Mouse (Mus musculus): ENCODE measurements around the gene Ntf3. TPM values are rescaled to one million over a fixed set of nuclear protein-coding genes. Genes with fewer than 3 reads are reported as not detected.

Ntf3 gene
- total and polyA plus RNA-seq, 2 experiments from 2014 or later, result 2.3 to 3.4 TPM

DNA sequence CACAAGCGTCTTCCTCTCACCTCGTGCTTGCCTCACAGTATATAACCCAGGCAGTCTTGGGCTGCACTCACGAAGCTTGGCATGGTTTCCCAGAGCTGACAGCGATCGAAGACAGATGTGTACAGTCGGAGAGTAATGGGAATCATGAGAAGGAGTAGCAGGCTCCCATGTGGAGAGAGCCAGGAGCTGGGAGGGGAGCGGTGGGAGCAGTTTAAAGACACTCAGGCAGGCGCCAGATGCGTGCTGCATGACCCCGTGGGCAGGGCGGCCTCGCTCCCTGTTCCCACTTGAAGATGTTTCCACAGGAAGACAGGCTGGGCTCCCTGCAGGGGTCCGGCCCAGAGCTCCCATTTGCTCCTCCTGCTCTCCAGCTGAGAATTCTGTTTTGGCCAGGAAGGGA is 25.2 kb downstream of the Ntf3 start:
- 79% methylated on average over 13 of the region's 13 CpGs for WGBS
- DNase-seq (ENCODE audit: low spot score) (no peak), ATAC-seq (ENCODE audit: low FRiP score) (no peak)
- H3K27ac ChIP-seq (ENCODE audit: low read depth, low read length), result no peak overlapping the region
- H3K36me3 ChIP-seq (ENCODE audit: insufficient read depth, low read length), result no peaks in the 10 kb centered on the region
- H3K4me3 ChIP-seq (ENCODE audit: low read depth, low read length), result no peak overlapping the region
- TF ChIP-seq CTCF (IDR thresholded peaks at IDR 0.05), result no peak
- no peaks in the 10 kb centered on the region for H3K9me3 ChIP-seq (ENCODE audit: low read length)
- no peak overlapping the region for H3K9ac ChIP-seq (replicated peaks; ENCODE audit: low read length, poor library complexity, severe bottlenecking)
- no peaks in the 10 kb centered on the region for H3K27me3 ChIP-seq (ENCODE audit: insufficient read depth, low read length)
- H3K4me2 ChIP-seq (ENCODE audit: low read depth, low read length, poor library complexity, severe bottlenecking), result no peak overlapping the region
- no peaks in the 10 kb centered on the region for H3K4me1 ChIP-seq (ENCODE audit: insufficient read depth, low read length)

DNA sequence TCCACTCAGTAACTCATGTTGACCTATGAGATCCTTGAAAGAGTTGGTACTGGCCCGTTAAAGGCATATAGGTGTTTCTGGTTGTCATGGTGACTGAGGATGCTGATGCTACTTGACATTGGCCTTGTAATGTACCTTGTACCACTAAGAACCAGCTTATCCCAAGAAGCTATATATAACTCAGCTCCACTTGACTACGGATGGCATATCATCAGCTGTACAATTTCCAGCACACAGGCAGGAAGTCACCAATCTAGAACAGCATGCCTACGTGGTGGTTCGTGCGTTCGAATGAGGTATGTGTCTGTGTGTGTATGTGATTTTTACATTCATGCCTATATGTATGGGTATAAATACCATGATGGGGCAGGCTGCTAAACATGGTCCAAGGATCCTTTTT is 25.7 kb downstream of the Ntf3 start:
- no peak overlapping the region for H3K4me3 ChIP-seq (ENCODE audit: low read depth, low read length)
- WGBS, result 95% methylated on average over 6 of the region's 6 CpGs

DNA sequence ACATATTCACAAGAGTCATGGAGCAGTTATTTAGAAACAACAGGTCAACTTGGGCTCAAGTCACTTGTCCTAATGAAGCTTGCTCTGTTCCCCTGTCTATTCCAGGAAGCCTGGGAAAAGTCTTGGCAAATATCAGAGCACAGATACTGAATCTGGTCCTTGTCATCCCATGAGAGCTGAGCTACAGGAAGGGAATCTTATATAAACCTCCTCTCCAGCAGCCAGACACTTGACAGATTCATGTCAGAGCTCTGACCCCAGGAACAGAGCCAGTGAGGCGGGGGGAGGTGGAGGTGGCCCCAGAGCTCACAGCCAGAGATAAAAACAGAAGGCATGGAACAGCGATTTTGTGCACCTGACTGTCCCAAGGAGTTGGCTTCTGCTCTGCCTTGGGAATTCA is 26.3 kb downstream of the Ntf3 start:
- H3K27me3 ChIP-seq (ENCODE audit: insufficient read depth, low read length), result no peaks in the 10 kb centered on the region
- ATAC-seq (ENCODE audit: low FRiP score) (no peak), DNase-seq (ENCODE audit: low spot score) (no peak)
- no peak for TF ChIP-seq CTCF (IDR thresholded peaks at IDR 0.05)
- no peak overlapping the region for H3K4me3 ChIP-seq (ENCODE audit: low read depth, low read length)
- no peak overlapping the region for H3K4me2 ChIP-seq (ENCODE audit: low read depth, low read length, poor library complexity, severe bottlenecking)
- 84% methylated on average over 2 of the region's 2 CpGs for WGBS
- H3K36me3 ChIP-seq (ENCODE audit: insufficient read depth, low read length), result no peaks in the 10 kb centered on the region
- no peaks in the 10 kb centered on the region for H3K9me3 ChIP-seq (ENCODE audit: low read length)
- no peak overlapping the region for H3K9ac ChIP-seq (replicated peaks; ENCODE audit: low read length, poor library complexity, severe bottlenecking)
- H3K4me1 ChIP-seq (ENCODE audit: insufficient read depth, low read length), result no peaks in the 10 kb centered on the region
- H3K27ac ChIP-seq (ENCODE audit: low read depth, low read length), result no peak overlapping the region

More for the DNA sequence above, 25.7 kb downstream of the Ntf3 start:
- Histone ChIP-seq H3K27ac (ENCODE audit: low read depth, low read length) (no peak overlapping the region), H3K36me3 (ENCODE audit: insufficient read depth, low read length) (no peaks in the 10 kb centered on the region), H3K4me2 (ENCODE audit: low read depth, low read length, poor library complexity, severe bottlenecking) (no peak overlapping the region), H3K9ac (replicated peaks; ENCODE audit: low read length, poor library complexity, severe bottlenecking) (no peak overlapping the region), H3K4me1 (ENCODE audit: insufficient read depth, low read length) (no peaks in the 10 kb centered on the region), H3K9me3 (ENCODE audit: low read length) (no peaks in the 10 kb centered on the region), H3K27me3 (ENCODE audit: insufficient read depth, low read length) (no peaks in the 10 kb centered on the region)
- DNase-seq (ENCODE audit: low spot score), result no peak
- ATAC-seq (ENCODE audit: low FRiP score), result no peak
- TF ChIP-seq CTCF (IDR thresholded peaks at IDR 0.05), result no peak

- no peaks in the 10 kb centered on the region for H3K27me3 ChIP-seq (ENCODE audit: insufficient read depth, low read length)
- no peak for DNase-seq (ENCODE audit: low spot score)
Observed at GRCm38 (mm10) chr6:126134155-126134906, 32.4 kb downstream of the Ntf3 start.

DNA sequence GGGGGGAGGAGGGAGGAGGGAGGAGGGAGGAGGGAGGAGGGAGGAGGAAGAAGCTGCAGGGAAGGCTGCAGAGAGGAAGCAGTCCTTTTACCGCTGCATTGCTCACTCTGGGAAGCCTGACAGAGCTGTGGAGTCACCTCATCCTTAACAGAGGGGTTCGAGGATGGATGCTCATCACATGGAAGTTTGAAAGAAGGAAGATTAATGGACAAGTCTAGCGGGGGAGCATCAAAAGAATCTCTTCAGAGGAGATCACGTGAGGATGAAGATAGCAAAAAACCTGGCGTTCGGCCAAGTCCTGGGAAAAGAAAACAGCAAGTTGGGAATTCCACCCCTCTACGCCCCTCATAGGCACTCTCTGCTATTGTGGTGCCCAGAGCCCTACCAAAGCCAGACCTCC is 38.5 kb downstream of the Ntf3 start:
- H3K9me3 ChIP-seq (ENCODE audit: low read length), result no peaks in the 10 kb centered on the region
- TF ChIP-seq CTCF (IDR thresholded peaks at IDR 0.05), result no peak
- no peak overlapping the region for H3K27ac ChIP-seq (ENCODE audit: low read depth, low read length)
- 58% methylated on average over 7 of the region's 7 CpGs for whole genome bisulfite sequencing
- H3K27me3 ChIP-seq (ENCODE audit: insufficient read depth, low read length), result no peaks in the 10 kb centered on the region
- H3K4me2 ChIP-seq (ENCODE audit: low read depth, low read length, poor library complexity, severe bottlenecking), result no peak overlapping the region
- H3K4me1 ChIP-seq (ENCODE audit: insufficient read depth, low read length), result no peaks in the 10 kb centered on the region
- no peaks in the 10 kb centered on the region for H3K36me3 ChIP-seq (ENCODE audit: insufficient read depth, low read length)
- ATAC-seq (ENCODE audit: low FRiP score) (no peak), DNase-seq (ENCODE audit: low spot score) (no peak)
- no peak overlapping the region for H3K9ac ChIP-seq (replicated peaks; ENCODE audit: low read length, poor library complexity, severe bottlenecking)
- no peak overlapping the region for H3K4me3 ChIP-seq (ENCODE audit: low read depth, low read length)

More at GRCm38 (mm10) chr6:126134155-126134906, 32.4 kb downstream of the Ntf3 start:
- Histone ChIP-seq H3K9me3 (ENCODE audit: low read length) (no peaks in the 10 kb centered on the region), H3K4me2 (ENCODE audit: low read depth, low read length, poor library complexity, severe bottlenecking) (no peak overlapping the region), H3K4me1 (ENCODE audit: insufficient read depth, low read length) (no peaks in the 10 kb centered on the region), H3K27ac (ENCODE audit: low read depth, low read length) (no peak overlapping the region), H3K9ac (replicated peaks; ENCODE audit: low read length, poor library complexity, severe bottlenecking) (no peak overlapping the region), H3K4me3 (ENCODE audit: low read depth, low read length) (no peak overlapping the region), H3K36me3 (ENCODE audit: insufficient read depth, low read length) (no peaks in the 10 kb centered on the region)
- ATAC-seq (ENCODE audit: low FRiP score), result no peak
- TF ChIP-seq CTCF (IDR thresholded peaks at IDR 0.05), result no peak
- 81% methylated on average over 19 of the region's 19 CpGs for WGBS

DNA sequence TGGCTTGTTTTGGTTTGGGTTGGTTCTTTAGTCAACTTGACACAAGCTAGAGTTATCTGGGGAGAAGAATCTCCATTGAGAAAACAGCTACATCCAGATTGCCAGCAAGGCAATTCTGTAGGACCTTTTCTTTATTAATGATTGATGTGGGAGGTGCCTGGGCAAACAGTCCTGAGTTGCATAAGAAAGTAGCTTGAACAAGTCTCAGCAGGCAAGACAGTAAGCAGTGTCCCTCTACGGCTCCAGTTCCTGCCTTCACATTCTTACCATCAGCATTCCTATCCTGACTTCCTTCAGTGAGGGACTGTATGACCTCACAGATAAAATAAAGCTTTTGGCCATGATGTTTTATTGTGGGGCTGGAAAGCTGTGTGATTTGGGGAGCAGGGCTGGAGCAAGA is 48.5 kb downstream of the Ntf3 start:
- Histone ChIP-seq H3K27me3 (ENCODE audit: insufficient read depth, low read length) (no peaks in the 10 kb centered on the region), H3K27ac (ENCODE audit: low read depth, low read length) (no peak overlapping the region), H3K36me3 (ENCODE audit: insufficient read depth, low read length) (no peaks in the 10 kb centered on the region), H3K9me3 (ENCODE audit: low read length) (no peaks in the 10 kb centered on the region), H3K9ac (replicated peaks; ENCODE audit: low read length, poor library complexity, severe bottlenecking) (no peak overlapping the region), H3K4me2 (ENCODE audit: low read depth, low read length, poor library complexity, severe bottlenecking) (no peak overlapping the region), H3K4me3 (ENCODE audit: low read depth, low read length) (no peak overlapping the region), H3K4me1 (ENCODE audit: insufficient read depth, low read length) (no peaks in the 10 kb centered on the region)
- DNase-seq (ENCODE audit: low spot score), result no peak
- ATAC-seq (ENCODE audit: low FRiP score), result no peak
- 75% methylated on average over 1 of the region's 1 CpGs for WGBS
- no peak for TF ChIP-seq CTCF (IDR thresholded peaks at IDR 0.05)

Data from midbrain, postnatal 0 days (tissue).